Mouse (Mus musculus) heart, postnatal 0 days (tissue): ENCODE results near the gene Galc. TPM values are rescaled to one million over a fixed set of nuclear protein-coding genes. Genes with fewer than 3 reads are reported as not detected.
A peak's percentile ranks its signal among the peaks of the same experiment; 100 is the strongest.

Source experiments
- ATAC-seq: fragments of 200-750 bp; cut with Nextera tagmentation; 2 replicates; pipeline ENCODE4 v1.8.0; 2017; ENCODE audit warnings: low read depth, moderate number of reproducible peaks, moderate library complexity; ENCODE audit not compliant: insufficient read depth
- DNase-seq: peaks from one replicate; pipeline ENCODE4 v3.0.0-alpha.2; 2016; ENCODE audit warnings: low spot score
- H3K27ac ChIP-seq: fragments of 300-500 bp; sonication (generic); 2 replicates; pipeline ENCODE4 v1.5.1; 2014; ENCODE audit warnings: low read depth, mild to moderate bottlenecking
- H3K27me3 ChIP-seq: fragments of 300-500 bp; sonication (generic); 2 replicates; pipeline ENCODE4 v1.6.1; 2014; ENCODE audit warnings: low read length, mixed read lengths; ENCODE audit not compliant: control insufficient read depth, insufficient read depth
- H3K36me3 ChIP-seq: fragments of 300-500 bp; sonication (generic); replicated peaks from 2 replicates; pipeline ENCODE4 v1.6.1; 2014; ENCODE audit warnings: low read length, mixed read lengths; ENCODE audit not compliant: control insufficient read depth, insufficient read depth
- H3K4me1 ChIP-seq: fragments of 300-500 bp; sonication (generic); 2 replicates; pipeline ENCODE4 v1.6.1; 2014; ENCODE audit warnings: antibody characterized with exemption; ENCODE audit not compliant: control insufficient read depth, insufficient read depth
- H3K4me2 ChIP-seq: fragments of 300-500 bp; sonication (generic); 2 replicates; pipeline ENCODE4 v1.6.1; 2014; ENCODE audit warnings: low read depth, mild to moderate bottlenecking, low read length, moderate library complexity
- H3K4me3 ChIP-seq: fragments of 300-500 bp; sonication (generic); 2 replicates; pipeline ENCODE4 v1.5.1; 2014; ENCODE audit warnings: low read depth, low read length
- H3K9ac ChIP-seq: fragments of 300-500 bp; sonication (generic); replicated peaks from 2 replicates; pipeline ENCODE4 v1.6.1; 2014; ENCODE audit warnings: low read depth, low read length, mixed read lengths
- H3K9me3 ChIP-seq: fragments of 300-500 bp; sonication (generic); replicated peaks from 2 replicates; pipeline ENCODE4 v1.6.1; 2016; ENCODE audit warnings: low read length; ENCODE audit not compliant: control insufficient read depth
- CTCF ChIP-seq: IDR thresholded peaks from 2 replicates; pipeline ENCODE4 v1.5.1; 2016; ENCODE audit warnings: antibody characterized with exemption, control low read depth, low read depth
- EP300 ChIP-seq: IDR thresholded peaks from 2 replicates; pipeline ENCODE4 v1.6.1; 2016; ENCODE audit warnings: antibody characterized with exemption, low read depth
- WGBS: fragments of 180-500 bp; shearing (Covaris S2); extraction: QIAGEN DNeasy Blood & Tissue Kit; methylation state at CpG from one replicate; pipeline ENCODE4 v1.1.7; 2014; 5-methylcytosine and 5-hydroxymethylcytosine counted together
- polyA plus RNA-seq: library from polyadenylated mRNA; unstranded; fragments of >200 nt; fragmentation: Nextera tagmentation; extraction: Ambion mirVana; gene quantifications from 2 replicates; pipeline ENCODE4 v1.2.1, GENCODE M21; 2015
- total RNA-seq: library from RNA; depleted of rRNA; stranded (reverse); fragments of >200 nt; gene quantifications from 2 replicates; pipeline ENCODE4 v1.2.3, GENCODE M21; 2014; ENCODE audit warnings: low replicate concordance

Galc gene
- total and polyA plus RNA-seq, 2 experiments from 2014 or later: 4.3 to 10.5 TPM

GRCm38 (mm10) chr12:98223286-98223685, 36.0 kb downstream of the Galc start:
- ATAC-seq: no peak
- H3K9ac ChIP-seq: no peak overlapping the region
- no peaks in the 10 kb centered on the region for H3K27me3 ChIP-seq
- H3K27ac ChIP-seq: no peak overlapping the region
- H3K36me3 ChIP-seq: peaks cover 13% of the 10 kb centered on the region; the same call in 1 of the 2 replicates
- no peak overlapping the region for H3K4me2 ChIP-seq
- no peaks in the 10 kb centered on the region for H3K4me1 ChIP-seq
- H3K4me3 ChIP-seq: no peak overlapping the region
- DNase-seq: no peak
- no peak for TF ChIP-seq EP300
- H3K9me3 ChIP-seq: no peaks in the 10 kb centered on the region
- 85% methylated on average over 5 of the region's 5 CpGs for WGBS

GRCm38 (mm10) chr12:98216432-98216831, 42.8 kb downstream of the Galc start:
- no peaks in the 10 kb centered on the region for H3K27me3 ChIP-seq
- ATAC-seq (no peak), DNase-seq (no peak)
- H3K9me3 ChIP-seq: no peaks in the 10 kb centered on the region
- no peak overlapping the region for H3K9ac ChIP-seq
- H3K36me3 ChIP-seq: no peaks in the 10 kb centered on the region; the same call in 1 of the 2 replicates
- no peak overlapping the region for H3K27ac ChIP-seq
- 65% methylated on average over 11 of the region's 11 CpGs for WGBS
- no peak overlapping the region for H3K4me3 ChIP-seq
- H3K4me2 ChIP-seq: peak overlapping the region; percentile 9; the same call in 1 of the 2 replicates
- peaks cover 11% of the 10 kb centered on the region for H3K4me1 ChIP-seq
- TF ChIP-seq CTCF (no peak), EP300 (no peak)

- Histone ChIP-seq H3K4me3 (no peak overlapping the region), H3K4me2 (peak overlapping the region; percentile 9; the same call in 1 of the 2 replicates), H3K9me3 (no peaks in the 10 kb centered on the region), H3K27me3 (no peaks in the 10 kb centered on the region), H3K9ac (no peak overlapping the region), H3K4me1 (peaks cover 11% of the 10 kb centered on the region), H3K36me3 (no peaks in the 10 kb centered on the region; the same call in 1 of the 2 replicates), H3K27ac (no peak overlapping the region)
- peak; percentile 75 for ATAC-seq
- TF ChIP-seq CTCF (no peak), EP300 (no peak)
- peak; percentile 13 for DNase-seq
- WGBS: 6% methylated on average over 6 of the region's 6 CpGs
These were observed 43.7 kb downstream of the Galc start for GRCm38 (mm10) chr12:98215512-98215911.

- ATAC-seq: no peak
- no peaks in the 10 kb centered on the region for H3K27me3 ChIP-seq
- TF ChIP-seq EP300 (no peak), CTCF (no peak)
These were observed 45.1 kb downstream of the Galc start for GRCm38 (mm10) chr12:98214191-98214590.

GRCm38 (mm10) chr12:98213791-98214190, 45.5 kb downstream of the Galc start:
- H3K27me3 ChIP-seq: no peaks in the 10 kb centered on the region
- H3K36me3 ChIP-seq: peaks cover under 1% of the 10 kb centered on the region; the same call in 1 of the 2 replicates
- no peak overlapping the region for H3K4me3 ChIP-seq
- H3K9me3 ChIP-seq: no peaks in the 10 kb centered on the region
- 85% methylated on average over 7 of the region's 7 CpGs for WGBS
- H3K4me2 ChIP-seq: no peak overlapping the region
- ATAC-seq: no peak
- peaks cover 11% of the 10 kb centered on the region for H3K4me1 ChIP-seq
- DNase-seq: no peak
- TF ChIP-seq CTCF (no peak), EP300 (no peak)
- no peak overlapping the region for H3K9ac ChIP-seq
- H3K27ac ChIP-seq: no peak overlapping the region

More at GRCm38 (mm10) chr12:98214191-98214590, 45.1 kb downstream of the Galc start:
- Histone ChIP-seq H3K36me3 (no peaks in the 10 kb centered on the region; the same call in 1 of the 2 replicates), H3K9me3 (no peaks in the 10 kb centered on the region), H3K9ac (no peak overlapping the region), H3K4me2 (no peak overlapping the region), H3K4me3 (no peak overlapping the region), H3K27ac (no peak overlapping the region), H3K4me1 (peaks cover 11% of the 10 kb centered on the region)
- 59% methylated on average over 14 of the region's 14 CpGs for WGBS
- no peak for DNase-seq

- H3K4me1 ChIP-seq: peaks cover 11% of the 10 kb centered on the region
- WGBS: 93% methylated on average over 7 of the region's 7 CpGs
- H3K27me3 ChIP-seq: no peaks in the 10 kb centered on the region
- DNase-seq (no peak), ATAC-seq (no peak)
- H3K4me3 ChIP-seq: no peak overlapping the region
- H3K9me3 ChIP-seq: no peaks in the 10 kb centered on the region
- H3K9ac ChIP-seq: no peak overlapping the region
- no peak overlapping the region for H3K4me2 ChIP-seq
- no peak overlapping the region for H3K27ac ChIP-seq
- peaks cover 5% of the 10 kb centered on the region; the same call in 1 of the 2 replicates for H3K36me3 ChIP-seq
- TF ChIP-seq EP300: no peak
These were observed 45.9 kb downstream of the Galc start for GRCm38 (mm10) chr12:98213332-98213731.
